Mouse (Mus musculus) CH12.LX (cell line): ENCODE measurements around the gene Abhd12. TPM values are rescaled to one million over a fixed set of nuclear protein-coding genes. Genes with fewer than 3 reads are reported as not detected.

Experiments
- DNase-seq: peaks from one replicate; pipeline ENCODE4 v3.0.0-alpha.2; 2013; ENCODE audit errors: extremely low read depth
- H3K27ac ChIP-seq: 2 replicates; pipeline ENCODE4 v1.5.1; 2012; ENCODE audit warnings: low read depth, mild to moderate bottlenecking, control low read depth, moderate library complexity; ENCODE audit not compliant: insufficient read depth
- H3K27me3 ChIP-seq: replicated peaks from 2 replicates; pipeline ENCODE3; 2012; ENCODE audit warnings: inconsistent platforms
- H3K36me3 ChIP-seq, 2 experiments: replicated peaks in 1 of 2; 2 replicates each; pipeline versions ENCODE3 to v1.6.1; 2012; ENCODE audit warnings: inconsistent platforms in 1 of 2, low read length in 1 of 2, mild to moderate bottlenecking in 1 of 2, mixed read lengths in 1 of 2, moderate library complexity in 1 of 2; ENCODE audit not compliant: control insufficient read depth in 1 of 2, insufficient read depth in 1 of 2
- H3K4me1 ChIP-seq, 2 experiments: 2 replicates each; pipeline ENCODE4 v1.6.1; 2012; ENCODE audit warnings: inconsistent platforms in 1 of 2, moderate library complexity in 1 of 2; ENCODE audit not compliant: insufficient read depth in 2 of 2, control insufficient read depth in 1 of 2
- H3K4me2 ChIP-seq: 2 replicates; pipeline ENCODE4 v1.6.1; 2012; ENCODE audit warnings: low read depth, mild to moderate bottlenecking, control low read depth; ENCODE audit not compliant: poor library complexity, insufficient read depth, severe bottlenecking
- H3K4me3 ChIP-seq, 3 experiments: fragments of 150-350 bp in 1 of 3; sonication (generic) in 1 of 3; replicated peaks in 1 of 3; 2 replicates each; pipeline versions ENCODE3 to v1.5.1; 2011 to 2012; ENCODE audit warnings: low read depth in 2 of 3, low read length in 2 of 3, mild to moderate bottlenecking in 2 of 3, moderate library complexity in 2 of 3, control low read depth in 1 of 3, improper control_type of control experiment in 1 of 3, inconsistent platforms in 1 of 3, mixed read lengths in 1 of 3; ENCODE audit not compliant: poor library complexity in 1 of 3
- H3K79me2 ChIP-seq: replicated peaks from 2 replicates; pipeline ENCODE4 v1.6.1; 2012; ENCODE audit warnings: mild to moderate bottlenecking, moderate library complexity; ENCODE audit not compliant: control insufficient read depth, poor library complexity, insufficient read depth, severe bottlenecking; ENCODE audit errors: extremely low read depth
- H3K9ac ChIP-seq: 2 replicates; pipeline ENCODE4 v1.6.1; 2012; ENCODE audit warnings: low read depth, mild to moderate bottlenecking, control low read depth, moderate library complexity; ENCODE audit not compliant: insufficient read depth
- H3K9me3 ChIP-seq: replicated peaks from 2 replicates; pipeline ENCODE3; 2012; ENCODE audit warnings: low read length, inconsistent platforms, mixed read lengths
- CHD1 ChIP-seq: IDR thresholded peaks from 2 replicates; pipeline ENCODE4 v1.6.1; 2012; ENCODE audit warnings: low read depth, low read length, improper control_type of control experiment, inconsistent platforms
- CHD2 ChIP-seq: IDR thresholded peaks from 2 replicates; pipeline ENCODE4 v1.6.1; 2011; ENCODE audit warnings: low read length, improper control_type of control experiment
- E2F4 ChIP-seq: IDR thresholded peaks from 2 replicates; pipeline ENCODE4 v1.6.1; 2011; ENCODE audit warnings: low read depth, low read length, improper control_type of control experiment; ENCODE audit not compliant: insufficient replicate concordance
- ELF1 ChIP-seq: IDR thresholded peaks from 2 replicates; pipeline ENCODE4 v1.6.1; 2014; ENCODE audit warnings: low read depth, mild to moderate bottlenecking, inconsistent platforms, low read length, improper control_type of control experiment
- HCFC1 ChIP-seq: IDR thresholded peaks from 2 replicates; pipeline ENCODE4 v1.6.1; 2012; ENCODE audit warnings: low read depth, mild to moderate bottlenecking, inconsistent platforms, low read length, improper control_type of control experiment
- JUND ChIP-seq: conservative IDR thresholded peaks from 2 replicates; pipeline ENCODE4 v1.6.1; 2011; ENCODE audit warnings: low read depth, low read length, improper control_type of control experiment
- MYC ChIP-seq: IDR thresholded peaks from 2 replicates; pipeline ENCODE4 v1.6.1; 2011; ENCODE audit warnings: low read depth, mild to moderate bottlenecking, improper control_type of control experiment, low read length
- PAX5 ChIP-seq: IDR thresholded peaks from 2 replicates; pipeline ENCODE4 v1.6.1; 2012; ENCODE audit warnings: low read length, inconsistent platforms, mixed read lengths
- POLR2AphosphoS2 ChIP-seq: IDR thresholded peaks from 2 replicates; pipeline ENCODE4 v1.6.1; 2011; ENCODE audit warnings: low read depth, low read length, improper control_type of control experiment
- RAD21 ChIP-seq: IDR thresholded peaks from 2 replicates; pipeline ENCODE4 v1.6.1; 2011; ENCODE audit warnings: low read depth, mild to moderate bottlenecking, low read length, improper control_type of control experiment, moderate library complexity
- SIN3A ChIP-seq: IDR thresholded peaks from 2 replicates; pipeline ENCODE4 v1.6.1; 2012; ENCODE audit warnings: low read length, improper control_type of control experiment, inconsistent platforms
- TBP ChIP-seq: conservative IDR thresholded peaks from 2 replicates; pipeline ENCODE4 v1.6.1; 2011; ENCODE audit warnings: low read depth, low read length, improper control_type of control experiment
- TCF12 ChIP-seq: IDR thresholded peaks from 2 replicates; pipeline ENCODE4 v1.6.1; 2014; ENCODE audit warnings: low read depth, mild to moderate bottlenecking, inconsistent platforms, low read length, improper control_type of control experiment
- UBTF ChIP-seq: IDR thresholded peaks from 2 replicates; pipeline ENCODE4 v1.6.1; 2012; ENCODE audit warnings: low read depth, mild to moderate bottlenecking, inconsistent platforms, low read length, improper control_type of control experiment, moderate library complexity
- USF1 ChIP-seq: IDR thresholded peaks from 2 replicates; pipeline ENCODE4 v1.6.1; 2014; ENCODE audit warnings: low read depth, mild to moderate bottlenecking, inconsistent platforms, low read length, improper control_type of control experiment
- USF2 ChIP-seq: conservative IDR thresholded peaks from 2 replicates; pipeline ENCODE4 v1.6.1; 2011; ENCODE audit warnings: low read depth, low read length, improper control_type of control experiment
- ZKSCAN1 ChIP-seq: IDR thresholded peaks from 2 replicates; pipeline ENCODE4 v1.6.1; 2012; ENCODE audit warnings: low read depth, inconsistent platforms, low read length, improper control_type of control experiment, borderline replicate concordance
- ZMIZ1 ChIP-seq: IDR thresholded peaks from 2 replicates; pipeline ENCODE4 v1.6.1; 2012; ENCODE audit warnings: low read depth, mild to moderate bottlenecking, inconsistent platforms, low read length, improper control_type of control experiment
- dilution Hi-C: fragments of 300-500 bp; cut with MboI; formaldehyde crosslinking; loops from 2 replicates; pipeline ENCODE4 v1.14.3; 2020; ENCODE audit warnings: low sequenced_read_pairs; ENCODE audit not compliant: extremely low pct_unique_long_range_greater_than_20kb, extremely low pct_ligation_motif_present
- in situ Hi-C: fragments of 300-500 bp; cut with MboI; formaldehyde crosslinking; loops from 3 replicates; pipeline ENCODE4 v1.14.3; 2019; ENCODE audit warnings: low sequenced_read_pairs, low pct_ligation_motif_present, low pct_unique_long_range_greater_than_20kb, mixed read lengths
- polyA plus RNA-seq: library from polyadenylated mRNA; unstranded; fragments of >175 nt; gene quantifications from 2 replicates; pipeline ENCODE4 v1.2.1, GENCODE M21; 2012; ENCODE audit warnings: low read depth; ENCODE audit not compliant: insufficient read length
- total RNA-seq, 2 experiments: library from RNA; depleted of rRNA; stranded (reverse); fragments of 300-350 nt in 1 of 2; fragments of >200 nt in 1 of 2; gene quantifications; 2 replicates each; pipeline ENCODE4 v1.2.3; 2012 to 2014

The Abhd12 gene
- total and polyA plus RNA-seq, 3 experiments, result 43.6 to 51.5 (median 51.3) TPM

DNA sequence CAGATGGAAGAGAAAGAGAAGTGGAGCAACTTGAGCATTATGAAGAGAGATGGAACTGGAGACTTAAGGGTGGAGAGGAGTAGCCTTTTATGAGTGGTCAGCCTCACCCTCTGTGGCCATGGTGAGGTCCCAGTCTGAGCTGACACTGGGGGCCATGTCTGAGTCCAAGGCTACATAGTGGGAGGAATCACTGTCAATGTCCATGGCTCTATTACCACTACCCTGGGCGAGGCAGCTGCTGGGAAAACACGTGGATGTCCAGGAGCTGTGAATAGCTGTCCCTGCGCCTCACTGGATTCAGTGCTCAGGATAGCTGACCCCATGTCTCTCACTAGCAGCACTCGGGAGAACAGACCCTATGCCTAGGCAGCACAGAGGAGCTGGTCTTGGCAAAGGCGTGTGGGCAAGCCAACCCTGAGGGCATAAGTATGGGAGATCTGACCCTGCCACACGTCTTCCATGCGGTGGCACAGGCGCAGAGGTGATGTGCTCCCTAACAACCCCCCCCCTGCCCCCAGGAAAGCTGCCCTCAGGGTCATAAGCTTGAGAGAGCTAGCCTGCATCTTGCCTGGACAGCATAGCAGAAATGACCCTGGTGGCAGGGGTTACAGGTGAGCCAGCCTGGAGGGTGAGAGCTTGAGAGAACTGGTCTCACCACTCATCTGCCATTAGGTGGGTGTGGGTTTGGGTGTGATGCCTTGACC lies 20.3 kb downstream of the Abhd12 start:
- H3K4me3 ChIP-seq, result no peak overlapping the region
- TF ChIP-seq UBTF (no peak), SIN3A (no peak), ELF1 (no peak), USF1 (no peak), TBP (no peak), E2F4 (no peak), ZMIZ1 (no peak), MYC (no peak), CHD2 (no peak)
- TF ChIP-seq, all 38 proteins: peak for 0
- dilution Hi-C loops (no loop called here), in situ Hi-C loops (no loop called here)
- Histone ChIP-seq H3K27me3 (no peaks in the 10 kb centered on the region), H3K27ac (no peak overlapping the region), H3K4me1 (0 out of 4 replicates have a peak, but pooled peaks cover 0 to 5% of the 10 kb centered on the region in 2 experiments), H3K4me2 (no peak overlapping the region), H3K9ac (no peak overlapping the region), H3K79me2 (no peaks in the 10 kb centered on the region), H3K36me3 (peaks cover 0 to 32% of the 10 kb centered on the region in 2 experiments), H3K9me3 (no peaks in the 10 kb centered on the region)
- no peak for DNase-seq

DNA sequence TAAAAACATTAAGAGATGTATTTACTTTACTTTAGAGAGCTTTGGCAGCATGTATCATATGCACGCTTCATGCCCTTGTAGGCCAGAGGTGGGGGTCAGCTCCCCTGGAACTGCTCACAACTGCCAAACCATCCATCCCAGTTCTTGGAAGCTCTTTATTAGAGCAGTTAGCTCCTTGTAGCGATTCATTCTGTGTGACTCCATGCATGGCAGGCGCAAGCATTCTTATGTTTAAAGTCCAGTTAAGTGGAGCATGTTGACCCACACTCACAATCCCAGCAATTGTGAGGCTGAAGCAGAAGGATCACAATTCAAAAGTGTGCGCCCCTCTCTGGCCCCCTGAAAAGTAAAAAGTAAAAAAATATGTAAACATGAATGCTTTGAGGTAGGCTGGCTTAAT lies 27.0 kb downstream of the Abhd12 start:
- Histone ChIP-seq H3K27ac (no peak overlapping the region), H3K36me3 (peaks cover 0 to 15% of the 10 kb centered on the region in 2 experiments), H3K79me2 (peaks cover 3% of the 10 kb centered on the region; the same call in 1 of the 2 replicates), H3K27me3 (no peaks in the 10 kb centered on the region), H3K4me2 (no peak overlapping the region), H3K9ac (no peak overlapping the region), H3K9me3 (no peaks in the 10 kb centered on the region), H3K4me1 (peaks cover 3 to 24% of the 10 kb centered on the region in 2 experiments; a peak in 3 of 4 replicates), H3K4me3 (no peak overlapping the region)
- DNase-seq, result no peak
- dilution Hi-C loops, result no loop called here
- in situ Hi-C loops, result no loop called here
- no peak for TF ChIP-seq SIN3A
- no peak for TF ChIP-seq E2F4
- no peak for TF ChIP-seq POLR2AphosphoS2
- no peak for TF ChIP-seq JUND
- no peak for TF ChIP-seq RAD21
- TF ChIP-seq USF1, result no peak
- no peak for TF ChIP-seq USF2
- no peak for TF ChIP-seq ZMIZ1
- TF ChIP-seq HCFC1, result no peak
- no peak for TF ChIP-seq ZKSCAN1
- no peak for TF ChIP-seq TCF12
- no peak for TF ChIP-seq PAX5
- TF ChIP-seq CHD1, result no peak
- no peak for TF ChIP-seq MYC
- TF ChIP-seq, all 38 proteins: peak for 0
